Mouse (Mus musculus): Measurements from ENCODE around the gene Phlda3.

Gene Phlda3

GRCm38 (mm10) chr1:135792143-135792939, 26.4 kb downstream of the Phlda3 start:
- in situ Hi-C loops (cut with MboI, MseI): no loop called here

DNA sequence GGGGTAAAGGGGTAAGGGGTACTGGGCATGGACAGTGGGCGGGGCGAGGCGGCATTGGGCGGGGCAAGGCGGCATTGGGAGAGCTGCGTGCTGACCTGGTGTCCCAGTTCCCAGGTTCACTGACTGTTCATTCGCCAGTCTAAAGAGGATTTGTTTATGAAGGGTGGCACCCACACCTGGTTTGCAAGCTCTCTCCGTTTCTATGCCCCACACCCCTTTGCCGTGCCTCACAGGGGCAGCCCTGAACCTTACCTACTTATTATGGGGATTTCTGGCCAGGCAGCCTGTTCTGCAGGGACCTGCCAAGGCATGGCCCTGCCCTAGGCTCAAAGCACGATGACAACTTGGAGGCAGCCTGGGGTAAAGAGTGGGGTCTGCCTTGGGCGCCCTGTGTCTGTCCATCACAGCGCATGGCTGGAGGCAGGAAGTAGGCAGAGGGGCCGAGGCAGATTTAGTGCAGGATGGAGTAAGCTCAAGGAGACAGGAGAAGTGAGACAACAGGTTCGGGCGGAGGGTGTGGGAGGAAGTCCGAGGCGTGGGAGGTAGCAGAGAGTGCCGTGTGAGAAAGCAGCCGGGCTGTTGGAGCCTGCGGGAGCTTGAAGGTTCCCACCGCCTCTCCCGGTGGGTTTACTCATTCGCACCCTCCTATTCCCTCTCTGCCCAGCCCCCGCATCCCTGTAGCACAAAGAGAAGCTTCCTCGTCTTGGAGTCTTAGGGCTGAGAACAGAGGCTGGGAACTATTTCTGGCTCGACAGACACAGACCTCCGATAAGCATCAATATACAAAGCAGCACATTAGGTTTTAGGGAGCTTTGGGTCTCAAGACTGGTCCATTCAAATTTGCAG, 27.7 kb downstream of the Phlda3 start:
- in situ Hi-C loops (cut with MboI, MseI): no loop called here

DNA sequence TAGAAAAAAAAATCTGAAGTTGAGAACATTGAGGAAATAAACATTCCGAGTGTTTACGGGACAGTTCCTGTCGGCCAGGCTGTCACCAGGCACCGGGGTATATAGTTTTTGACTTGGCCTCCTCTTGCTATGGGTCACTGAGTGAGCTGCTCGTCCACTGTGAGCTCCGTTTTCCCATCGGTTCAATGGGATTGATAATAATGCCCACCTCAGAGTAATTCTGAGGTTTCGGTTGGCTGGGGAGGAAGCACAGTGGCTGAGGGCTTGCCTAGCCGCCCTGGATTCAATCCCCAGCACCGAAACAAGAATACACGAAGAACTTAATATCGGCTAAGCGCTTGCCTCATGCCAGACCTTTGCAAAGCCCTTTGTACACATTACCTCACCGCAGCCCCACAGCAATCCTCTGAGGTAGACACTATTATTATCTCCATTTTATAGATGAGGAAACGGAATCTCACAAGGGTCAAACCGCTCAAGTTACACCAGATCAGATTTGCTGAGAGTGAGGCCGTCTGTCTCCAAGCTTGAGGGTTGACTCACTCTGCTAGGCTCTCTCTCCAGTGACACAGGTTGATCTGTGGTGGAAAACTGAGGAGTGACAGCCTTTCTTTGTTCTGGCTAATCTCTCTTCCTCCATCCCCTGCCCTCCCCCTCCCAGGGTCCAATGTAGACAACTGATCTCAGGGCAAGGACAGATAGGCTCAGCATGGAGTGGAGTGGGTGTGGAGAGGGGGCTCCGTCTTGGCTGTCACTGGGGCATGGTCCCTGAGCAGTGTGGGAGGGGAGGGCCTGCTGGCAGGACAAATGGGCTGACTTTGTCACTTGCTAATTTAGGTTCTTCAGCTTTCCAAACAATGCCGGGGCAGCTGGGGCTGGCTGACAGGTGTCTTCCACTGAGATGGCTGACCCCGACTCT, 28.6 kb downstream of the Phlda3 start:
- in situ Hi-C loops (cut with MboI, MseI): no loop called here

DNA sequence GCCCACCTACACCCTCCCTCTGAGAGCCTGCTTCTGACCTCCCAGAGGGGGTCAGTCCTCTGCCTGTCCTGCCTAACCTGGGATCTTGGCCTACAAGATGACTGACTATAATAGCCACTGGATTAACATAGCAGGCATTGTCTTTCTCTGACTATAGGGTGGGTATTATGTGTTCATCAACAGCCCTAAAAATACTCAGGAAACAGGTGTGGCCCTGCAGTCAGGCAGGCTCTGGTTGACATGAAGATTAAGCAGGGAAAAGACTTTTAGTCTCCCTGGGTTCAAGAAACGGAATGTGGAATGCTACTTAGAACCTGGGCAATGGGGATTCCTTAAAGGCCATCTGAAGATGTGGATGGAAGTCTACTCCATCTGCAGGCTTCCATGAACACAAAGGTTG, 32.6 kb downstream of the Phlda3 start:
- in situ Hi-C loops (cut with MboI, MseI): no loop called here

GRCm38 (mm10) chr1:135799109-135799627, 33.2 kb downstream of the Phlda3 start:
- in situ Hi-C loops (cut with MboI, MseI): no loop called here

GRCm38 (mm10) chr1:135800192-135800950, 34.5 kb downstream of the Phlda3 start:
- in situ Hi-C loops (cut with MboI, MseI): no loop called here

DNA sequence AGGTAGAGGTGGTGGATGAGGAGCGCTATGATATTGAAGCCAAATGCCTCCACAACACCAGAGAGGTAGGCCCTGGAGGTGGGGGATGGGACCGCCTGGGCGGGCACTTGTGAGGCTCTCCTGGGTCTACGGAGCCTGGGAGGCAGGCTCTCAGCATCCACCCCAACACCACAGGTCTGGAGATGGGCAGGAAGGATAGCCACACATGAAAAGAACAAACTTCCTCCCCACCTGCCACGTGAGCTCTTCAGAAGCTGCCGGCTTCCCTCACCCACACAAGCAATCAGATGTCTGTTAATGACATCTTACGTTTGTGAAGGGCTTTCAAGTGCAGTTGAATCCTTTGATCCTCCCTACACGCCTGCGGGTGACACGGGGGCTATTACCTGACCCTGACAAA, 41.6 kb downstream of the Phlda3 start:
- in situ Hi-C loops (cut with MboI, MseI): no loop called here

- in situ Hi-C loops (cut with MboI, MseI): no loop called here
Measured at GRCm38 (mm10) chr1:135810180-135810579, 44.3 kb downstream of the Phlda3 start.

GRCm38 (mm10) chr1:135811016-135811646, 45.2 kb downstream of the Phlda3 start:
- in situ Hi-C loops (cut with MboI, MseI): no loop called here

DNA sequence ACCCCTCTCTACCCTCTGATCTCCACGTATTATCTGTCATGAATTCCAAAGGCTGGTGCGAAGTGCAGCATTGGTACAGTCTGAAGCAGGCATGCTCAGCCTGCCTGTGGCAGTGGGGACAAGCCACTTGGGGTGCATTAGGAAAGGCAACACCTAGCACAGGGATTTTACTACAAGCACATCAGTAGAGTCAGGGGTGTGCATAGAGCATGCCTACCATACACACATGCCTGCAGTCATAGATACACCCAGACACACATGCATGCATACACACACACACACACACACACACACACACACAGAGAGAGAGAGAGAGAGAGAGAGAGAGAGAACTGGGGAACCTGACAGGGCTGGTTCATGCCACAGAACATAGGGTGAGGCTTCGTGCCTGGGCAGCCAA, 46.3 kb downstream of the Phlda3 start:
- in situ Hi-C loops (cut with MboI, MseI): no loop called here

GRCm38 (mm10) chr1:135812618-135813017, 46.7 kb downstream of the Phlda3 start:
- in situ Hi-C loops (cut with MboI, MseI): no loop called here

- in situ Hi-C loops (cut with MboI, MseI): no loop called here
Measured at GRCm38 (mm10) chr1:135813071-135813470, 47.2 kb downstream of the Phlda3 start.

GRCm38 (mm10) chr1:135813687-135814395, 47.9 kb downstream of the Phlda3 start:
- in situ Hi-C loops (cut with MboI, MseI): no loop called here

DNA sequence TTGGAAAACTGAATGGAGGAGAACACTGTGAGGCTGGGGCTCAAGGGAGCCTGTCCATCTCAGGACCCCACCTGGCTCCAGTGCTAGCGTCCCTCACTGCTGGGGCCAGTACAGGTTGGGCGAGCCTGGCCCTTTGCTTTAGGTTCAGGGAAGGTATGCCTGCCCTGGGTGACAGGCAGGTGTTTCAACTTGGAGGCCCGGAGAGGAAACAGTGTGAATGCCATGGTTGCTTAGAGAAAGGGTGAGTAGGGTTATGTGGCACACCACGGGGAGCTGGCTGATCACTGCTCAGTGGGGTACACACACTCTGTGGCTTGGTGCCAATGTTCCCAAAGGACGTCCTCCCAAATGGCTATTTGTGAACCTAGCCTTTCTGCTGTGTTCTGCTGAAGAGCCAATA, 48.6 kb downstream of the Phlda3 start:
- in situ Hi-C loops (cut with MboI, MseI): no loop called here

DNA sequence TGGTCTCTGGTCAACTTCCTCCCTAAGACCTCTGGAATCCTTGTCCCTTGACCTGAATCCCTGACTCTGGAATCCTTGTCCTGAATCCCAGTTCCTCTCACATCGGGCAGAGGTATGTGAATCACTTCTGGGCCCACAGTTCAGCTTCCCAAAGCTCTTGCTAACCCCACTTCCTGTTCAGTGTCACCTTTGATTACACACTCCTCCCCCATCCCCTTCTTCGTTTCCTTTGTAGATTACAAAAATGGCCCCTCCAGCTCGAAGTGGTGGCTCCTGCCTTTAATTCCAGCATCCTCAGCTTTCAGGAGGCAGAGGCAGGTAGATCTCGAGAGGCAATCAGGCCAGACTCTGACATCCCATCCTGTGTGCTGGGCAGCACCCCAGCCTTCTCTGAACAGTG, 51.7 kb downstream of the Phlda3 start:
- in situ Hi-C loops (cut with MboI, MseI): no loop called here

DNA sequence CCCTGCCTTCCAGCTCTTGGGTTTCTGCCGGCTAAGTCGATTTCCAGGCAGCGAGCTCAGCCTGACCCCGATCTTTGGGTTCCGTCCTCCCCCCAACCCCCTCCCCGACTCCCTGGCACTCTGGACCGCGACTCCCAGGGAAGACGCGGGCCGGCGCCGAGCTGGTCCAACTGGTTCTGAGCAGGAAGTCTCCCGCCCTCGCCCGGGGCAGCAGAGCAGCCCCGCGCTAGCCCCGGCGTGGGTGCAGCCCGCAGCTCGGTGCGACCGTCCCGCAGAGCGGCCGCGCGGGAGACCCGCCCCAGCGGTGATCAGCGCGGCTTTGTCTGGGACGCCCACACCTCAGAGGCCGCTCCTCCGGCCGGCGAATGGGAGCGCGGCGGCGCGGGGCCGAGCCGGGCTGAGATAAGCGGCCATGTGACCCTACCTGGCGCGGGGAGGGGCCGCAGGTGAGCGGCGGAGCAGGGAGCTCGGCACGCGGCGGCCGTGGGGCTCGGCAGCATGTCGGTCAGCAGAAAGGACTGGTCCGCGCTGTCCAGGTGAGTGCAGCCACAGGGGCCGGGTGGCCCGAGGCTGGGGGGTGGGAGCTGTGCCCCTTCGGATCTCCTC, 52.7 kb downstream of the Phlda3 start, which contains the start of gene Lad1:
Gene Lad1 (plus strand): TSS at position 118 of the 606 bp plus-strand sequence.
- in situ Hi-C loops (cut with MboI, MseI): no loop called here

All from T-helper 1 cell (primary cell).